Mouse (Mus musculus) neural tube, embryonic 12.5 days (tissue): ENCODE data around the gene Faiml. TPM values are rescaled to one million over a fixed set of nuclear protein-coding genes. Genes with fewer than 3 reads are reported as not detected.

Experiments
- polyA plus RNA-seq: library from polyadenylated mRNA; unstranded; fragments of >200 nt; fragmentation: Nextera tagmentation; extraction: Ambion mirVana; gene quantifications from 2 replicates; pipeline ENCODE4 v1.2.1, GENCODE M21; 2016

Faiml gene
- polyA plus RNA-seq, 1 experiment from 2014 or later, result not detected

Other genes with a start within 250 kb of the Faiml start
- not detected in 2 replicates for gene Gm1123, start 201.5 kb downstream of the Faiml start, polyA plus RNA-seq
- 2.3 TPM in 2 replicates for gene Pik3cb, start 96.6 kb downstream of the Faiml start, polyA plus RNA-seq
- gene Cep70, start 6.1 kb upstream of the Faiml start, polyA plus RNA-seq, result 53.6 and 54.9 TPM in 2 replicates
- gene Esyt3, start 121.3 kb upstream of the Faiml start, polyA plus RNA-seq, result 0.10 and 0.34 TPM in 2 replicates
- 27.5 and 30.7 TPM in 2 replicates for gene Mras, start 200.1 kb upstream of the Faiml start, polyA plus RNA-seq
- gene Nme9, start 214.2 kb upstream of the Faiml start, polyA plus RNA-seq, result not detected in 2 replicates